Mouse (Mus musculus) forebrain, embryonic 15.5 days (tissue): ENCODE measurements at regions not wholly inside any gene's neighbourhood (a gene's known extent, or its start where the extent isn't known, plus 50 kb on each side); places are given as distances from the start of the nearest gene placed in this dataset.
"Not testable (repeated sequence)": the region's sequence is repeated elsewhere in the genome, so short reads cannot be mapped to it uniquely, and the experiment has no call there.

Experiments
- ATAC-seq: fragments of 200-750 bp; cut with Nextera tagmentation; replicated peaks from 2 replicates; pipeline ENCODE4 v1.8.0; 2017; ENCODE audit warnings: mild to moderate bottlenecking, moderate TSS enrichment, moderate library complexity
- H3K27ac ChIP-seq: fragments of 300-500 bp; sonication (generic); replicated peaks from 2 replicates; pipeline ENCODE4 v1.5.1; 2015; ENCODE audit warnings: mild to moderate bottlenecking, inconsistent platforms
- H3K27me3 ChIP-seq: fragments of 300-500 bp; sonication (generic); 2 replicates; pipeline ENCODE4 v1.6.1; 2015; ENCODE audit warnings: inconsistent platforms
- H3K36me3 ChIP-seq: fragments of 300-500 bp; sonication (generic); 2 replicates; pipeline ENCODE4 v1.6.1; 2015; ENCODE audit warnings: mild to moderate bottlenecking, inconsistent platforms
- H3K4me1 ChIP-seq: fragments of 300-500 bp; sonication (generic); 2 replicates; pipeline ENCODE4 v1.6.1; 2015; ENCODE audit warnings: inconsistent platforms
- H3K4me2 ChIP-seq: fragments of 300-500 bp; sonication (generic); replicated peaks from 2 replicates; pipeline ENCODE4 v1.6.1; 2015; ENCODE audit warnings: mild to moderate bottlenecking, inconsistent platforms
- H3K4me3 ChIP-seq: fragments of 300-500 bp; sonication (generic); 2 replicates; pipeline ENCODE4 v1.5.1; 2015; ENCODE audit warnings: mild to moderate bottlenecking, inconsistent platforms
- H3K9ac ChIP-seq: fragments of 300-500 bp; sonication (generic); replicated peaks from 2 replicates; pipeline ENCODE4 v1.6.1; 2015; ENCODE audit warnings: mild to moderate bottlenecking, inconsistent platforms
- H3K9me3 ChIP-seq: fragments of 300-500 bp; sonication (generic); 2 replicates; pipeline ENCODE4 v1.6.1; 2016; ENCODE audit warnings: inconsistent platforms
- WGBS: fragments of 180-500 bp; shearing (Covaris S2); methylation state at CpG from one replicate; pipeline ENCODE4 v1.1.7; 2015; ENCODE audit warnings: mixed read lengths; 5-methylcytosine and 5-hydroxymethylcytosine counted together

DNA sequence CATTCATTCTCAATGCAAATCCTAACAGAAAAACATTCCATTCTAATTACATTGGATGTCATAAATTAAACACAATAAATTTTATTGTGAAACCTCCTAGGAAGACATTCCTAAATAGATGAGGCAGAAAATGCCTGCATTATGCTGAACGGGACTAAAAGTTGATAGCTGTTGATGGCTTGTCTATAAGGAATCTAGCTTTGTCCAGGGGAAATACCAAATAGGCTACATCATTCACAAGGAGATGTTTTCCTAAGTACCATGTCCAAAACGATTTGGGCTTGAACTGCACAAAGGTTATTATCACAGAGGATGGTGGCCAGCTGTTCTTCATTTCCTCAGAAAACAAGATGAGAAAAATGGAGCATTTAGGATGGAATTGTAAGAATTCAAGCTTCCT is 494.5 kb upstream of the Gm9747 start:
- H3K9ac ChIP-seq, result no peak overlapping the region

DNA sequence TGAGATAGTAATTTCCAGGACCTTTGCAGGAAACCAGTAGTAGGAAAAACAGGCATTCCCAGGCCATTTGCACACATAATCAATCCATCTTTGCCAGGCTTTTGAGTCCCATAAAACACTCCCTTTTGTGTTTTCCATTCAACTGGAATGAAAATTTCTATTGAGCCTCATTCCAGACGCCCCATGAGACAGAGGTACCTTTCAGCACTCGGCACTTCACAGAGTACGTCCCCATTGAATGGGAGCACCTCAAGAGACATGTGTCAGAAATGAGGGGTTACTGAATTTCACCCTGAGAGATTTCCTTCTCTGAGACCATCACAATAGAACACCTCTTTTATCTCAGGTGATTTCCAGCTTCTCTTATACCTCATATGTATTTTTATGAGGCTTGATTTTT is 493.5 kb upstream of the Gm9747 start:
- no peaks in the 10 kb centered on the region for H3K36me3 ChIP-seq
- no peak overlapping the region for H3K4me2 ChIP-seq
- no peak for ATAC-seq
- H3K4me3 ChIP-seq, result no peak overlapping the region
- H3K9me3 ChIP-seq, result no peaks in the 10 kb centered on the region
- no peaks in the 10 kb centered on the region for H3K27me3 ChIP-seq
- H3K4me1 ChIP-seq, result peaks cover 10% of the 10 kb centered on the region
- 9% methylated on average over 3 of the region's 3 CpGs for WGBS
- no peak overlapping the region for H3K9ac ChIP-seq
- no peak overlapping the region for H3K27ac ChIP-seq

More for the DNA sequence above, 494.5 kb upstream of the Gm9747 start:
- Histone ChIP-seq H3K4me3 (no peak overlapping the region), H3K9me3 (no peaks in the 10 kb centered on the region), H3K27me3 (no peaks in the 10 kb centered on the region), H3K27ac (no peak overlapping the region), H3K4me1 (peaks cover 7% of the 10 kb centered on the region; the same call in 1 of the 2 replicates), H3K36me3 (no peaks in the 10 kb centered on the region), H3K4me2 (no peak overlapping the region)
- WGBS, result 15% methylated on average over 2 of the region's 2 CpGs
- no peak for ATAC-seq

DNA sequence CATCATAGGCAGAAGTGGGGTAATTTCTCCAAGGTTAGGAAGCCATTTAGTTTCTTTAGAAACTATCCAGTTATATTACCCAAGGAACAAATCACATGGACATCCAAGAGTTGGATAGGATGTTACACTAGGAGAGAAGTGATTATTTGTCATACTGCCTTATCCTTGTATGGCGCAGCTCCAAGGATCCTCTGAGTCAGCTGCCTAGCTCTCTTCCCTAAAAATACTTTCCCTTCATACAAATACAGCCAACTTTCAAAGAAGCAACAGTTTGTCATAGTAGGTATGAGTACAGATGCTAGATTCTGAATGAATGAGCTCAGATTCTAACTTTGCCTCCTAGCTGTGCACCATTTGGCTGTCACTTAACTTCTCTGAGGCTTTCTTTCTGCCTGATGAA is 492.9 kb upstream of the Gm9747 start:
- H3K27ac ChIP-seq, result no peak overlapping the region
- 87% methylated on average over 1 of the region's 1 CpGs for WGBS
- H3K4me2 ChIP-seq, result no peak overlapping the region

DNA sequence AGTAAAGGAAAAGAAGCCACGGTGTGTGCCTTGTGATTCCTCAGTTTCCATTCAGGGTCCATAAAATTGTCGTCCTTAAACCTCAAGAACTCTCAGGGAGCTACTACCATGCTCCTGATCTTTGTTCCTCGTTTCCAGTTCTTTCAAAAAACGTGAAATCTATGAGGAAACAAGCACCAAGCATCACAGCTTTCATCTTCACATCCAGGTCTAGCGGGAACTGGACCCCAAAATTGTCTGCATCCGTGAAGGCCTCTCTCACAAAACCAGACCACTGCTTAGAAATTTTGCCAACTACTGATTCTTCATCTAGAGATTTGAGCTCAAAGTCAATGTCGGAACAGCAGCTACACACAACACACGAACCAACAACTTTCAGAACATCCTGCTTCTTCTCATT is 491.0 kb upstream of the Gm9747 start:
- not testable (repeated sequence) for H3K9me3 ChIP-seq, H3K27me3 ChIP-seq, H3K4me3 ChIP-seq, H3K27ac ChIP-seq, ATAC-seq, H3K36me3 ChIP-seq, H3K4me2 ChIP-seq, H3K9ac ChIP-seq
- peaks cover 16% of the 10 kb centered on the region for H3K4me1 ChIP-seq
- WGBS, result 86% methylated on average over 8 of the region's 8 CpGs

More for the DNA sequence above, 492.9 kb upstream of the Gm9747 start:
- peaks cover 16% of the 10 kb centered on the region for H3K4me1 ChIP-seq
- no peaks in the 10 kb centered on the region for H3K36me3 ChIP-seq
- no peaks in the 10 kb centered on the region for H3K9me3 ChIP-seq
- ATAC-seq, result no peak
- H3K9ac ChIP-seq, result no peak overlapping the region
- H3K4me3 ChIP-seq, result no peak overlapping the region
- no peaks in the 10 kb centered on the region for H3K27me3 ChIP-seq

DNA sequence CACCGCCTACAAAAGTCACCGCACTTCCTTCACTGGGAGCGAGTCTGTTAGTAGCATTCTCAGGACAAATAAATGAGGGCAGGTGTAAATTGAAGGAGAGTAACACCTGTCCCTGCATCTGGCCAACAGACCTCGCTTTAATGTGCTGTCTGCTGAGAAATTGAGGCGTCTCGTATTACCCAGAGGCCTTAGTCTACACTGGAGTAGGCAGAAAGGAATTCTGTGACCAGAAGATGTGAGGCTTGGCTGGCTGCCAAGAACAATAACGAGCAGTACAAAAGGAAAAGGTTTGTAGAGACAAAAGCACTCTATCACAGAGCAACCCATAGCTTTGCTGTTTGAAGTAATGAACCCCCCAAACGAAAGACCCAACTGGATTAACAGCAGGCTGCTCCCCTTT is 488.4 kb upstream of the Gm9747 start:
- Histone ChIP-seq H3K36me3 (no peaks in the 10 kb centered on the region), H3K4me1 (peaks cover 9% of the 10 kb centered on the region), H3K27ac (peak overlapping the region; percentile 39; the same call in 1 of the 2 replicates), H3K4me3 (no peak overlapping the region), H3K27me3 (no peaks in the 10 kb centered on the region), H3K9me3 (no peaks in the 10 kb centered on the region), H3K4me2 (no peak overlapping the region), H3K9ac (no peak overlapping the region)
- WGBS, result 15% methylated on average over 8 of the region's 8 CpGs
- peak; percentile 85 for ATAC-seq

DNA sequence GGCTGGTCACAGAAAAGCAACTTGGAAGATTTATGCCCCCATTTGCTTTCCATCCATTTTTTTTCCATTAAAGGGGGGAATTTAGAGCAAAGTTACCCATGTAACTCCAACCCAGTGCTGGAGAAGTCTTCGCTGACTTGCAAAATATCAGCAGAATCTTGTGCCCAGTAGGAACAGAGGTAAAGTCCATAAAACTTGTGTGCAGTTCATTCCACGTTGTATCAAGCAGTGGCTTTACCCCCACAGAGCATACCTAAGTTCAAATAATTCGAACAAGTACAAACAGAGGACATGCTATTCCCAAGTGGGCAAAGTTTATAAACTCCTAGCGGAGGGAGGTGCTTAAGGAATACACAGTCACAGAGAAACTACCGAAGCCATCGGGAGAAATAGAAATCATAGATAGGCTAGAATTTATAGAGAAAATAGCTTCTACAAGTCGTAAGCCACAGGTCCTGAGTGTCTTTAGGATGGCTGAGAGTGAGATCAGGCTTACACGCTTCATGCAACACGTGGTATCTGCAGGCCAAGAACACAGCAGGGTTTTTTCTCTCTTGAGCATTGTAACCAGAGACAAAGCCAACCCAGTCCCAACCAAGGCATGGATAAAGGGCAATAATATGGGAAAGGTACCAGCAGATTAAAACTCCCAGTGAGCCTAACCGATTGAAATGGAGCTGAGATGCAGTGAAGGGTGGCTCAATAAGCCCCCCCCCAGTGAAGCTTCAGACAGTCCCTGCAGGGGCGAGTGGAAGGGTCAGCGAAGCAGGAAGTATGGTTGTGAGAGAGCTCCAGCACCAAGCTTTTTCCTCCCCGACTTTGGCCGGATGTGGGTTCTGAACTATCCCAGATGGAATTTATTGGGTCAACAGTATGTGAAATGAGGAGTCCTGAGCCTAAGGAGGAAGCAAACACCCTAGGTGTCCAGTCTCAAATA is 487.6 kb upstream of the Gm9747 start:
- 75% methylated on average over 14 of the region's 14 CpGs for WGBS
- ATAC-seq, result no peak
- Histone ChIP-seq H3K9ac (no peak overlapping the region), H3K4me2 (no peak overlapping the region), H3K9me3 (no peaks in the 10 kb centered on the region), H3K27me3 (no peaks in the 10 kb centered on the region), H3K36me3 (no peaks in the 10 kb centered on the region), H3K4me1 (peaks cover 9% of the 10 kb centered on the region), H3K27ac (peak overlapping the region; percentile 39; the same call in 1 of the 2 replicates), H3K4me3 (no peak overlapping the region)

DNA sequence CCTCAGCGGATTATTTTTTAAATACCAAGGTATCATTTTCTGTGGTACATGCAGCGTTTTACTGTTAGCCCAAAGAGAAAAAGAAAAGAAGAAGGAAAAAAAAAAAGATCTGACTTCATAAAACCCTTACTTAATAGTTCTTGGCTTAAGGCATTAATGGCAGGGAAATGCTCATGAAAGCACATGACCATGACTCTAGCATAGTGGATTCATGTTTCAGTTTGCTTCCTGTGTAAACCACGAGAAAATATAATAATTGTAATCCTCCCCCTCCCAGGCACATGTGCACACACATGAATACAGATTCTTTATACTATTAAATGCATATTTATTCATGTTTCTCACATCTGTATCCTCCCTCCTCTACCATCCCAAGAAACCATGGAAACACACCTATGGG is 486.9 kb upstream of the Gm9747 start:
- Histone ChIP-seq H3K27me3 (no peaks in the 10 kb centered on the region), H3K4me1 (peaks cover 9% of the 10 kb centered on the region), H3K27ac (no peak overlapping the region), H3K4me3 (no peak overlapping the region), H3K9me3 (no peaks in the 10 kb centered on the region), H3K9ac (no peak overlapping the region), H3K4me2 (no peak overlapping the region), H3K36me3 (no peaks in the 10 kb centered on the region)
- no peak for ATAC-seq
- 82% methylated on average over 3 of the region's 3 CpGs for WGBS

DNA sequence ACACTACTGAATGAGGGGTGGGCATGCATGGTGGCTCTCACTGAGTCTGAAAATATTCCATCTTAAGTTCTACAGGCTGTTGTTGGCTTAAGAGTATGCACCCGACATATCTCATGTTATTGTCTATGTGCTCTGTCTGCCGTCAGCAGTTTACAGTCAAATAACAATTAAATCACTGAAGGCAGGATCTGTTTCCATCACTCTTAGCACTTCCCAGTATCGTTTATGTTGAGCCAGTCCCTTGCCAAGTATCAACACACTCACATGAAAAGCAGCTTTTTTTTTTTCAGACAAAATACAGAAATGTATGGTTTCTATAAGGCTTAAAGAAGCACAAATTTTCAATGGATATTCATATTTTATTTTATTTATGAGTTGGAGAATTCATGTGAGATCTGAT is 485.9 kb upstream of the Gm9747 start:
- Histone ChIP-seq H3K36me3 (no peaks in the 10 kb centered on the region), H3K4me3 (no peak overlapping the region), H3K4me2 (no peak overlapping the region), H3K27ac (no peak overlapping the region), H3K4me1 (peaks cover 9% of the 10 kb centered on the region), H3K27me3 (no peaks in the 10 kb centered on the region), H3K9ac (no peak overlapping the region), H3K9me3 (no peaks in the 10 kb centered on the region)
- WGBS, result 73% methylated on average over 3 of the region's 3 CpGs
- ATAC-seq, result no peak

DNA sequence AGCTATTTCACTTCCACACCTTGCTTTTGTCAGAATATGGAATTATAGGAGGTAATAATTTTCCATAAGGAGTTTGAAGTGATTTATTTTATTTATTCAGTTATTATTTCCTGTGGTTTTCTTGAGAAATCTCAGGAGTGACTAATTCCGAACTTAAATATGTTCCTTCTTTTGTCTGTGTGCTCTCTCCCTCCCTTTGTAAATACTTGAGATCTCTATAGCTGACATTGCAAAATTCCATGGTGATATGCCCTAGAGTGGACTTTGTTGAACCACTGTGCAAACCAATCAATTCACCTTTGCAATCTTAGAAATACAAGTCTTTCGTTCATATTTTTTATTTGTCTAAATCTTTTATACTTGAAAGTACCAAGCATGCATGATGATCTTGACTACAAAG is 478.8 kb upstream of the Gm9747 start:
- Histone ChIP-seq H3K4me1 (no peaks in the 10 kb centered on the region), H3K9ac (no peak overlapping the region), H3K27me3 (no peaks in the 10 kb centered on the region), H3K27ac (no peak overlapping the region), H3K9me3 (no peaks in the 10 kb centered on the region), H3K4me2 (no peak overlapping the region), H3K36me3 (no peaks in the 10 kb centered on the region), H3K4me3 (no peak overlapping the region)
- WGBS, result 89% methylated on average over 2 of the region's 2 CpGs
- no peak for ATAC-seq

DNA sequence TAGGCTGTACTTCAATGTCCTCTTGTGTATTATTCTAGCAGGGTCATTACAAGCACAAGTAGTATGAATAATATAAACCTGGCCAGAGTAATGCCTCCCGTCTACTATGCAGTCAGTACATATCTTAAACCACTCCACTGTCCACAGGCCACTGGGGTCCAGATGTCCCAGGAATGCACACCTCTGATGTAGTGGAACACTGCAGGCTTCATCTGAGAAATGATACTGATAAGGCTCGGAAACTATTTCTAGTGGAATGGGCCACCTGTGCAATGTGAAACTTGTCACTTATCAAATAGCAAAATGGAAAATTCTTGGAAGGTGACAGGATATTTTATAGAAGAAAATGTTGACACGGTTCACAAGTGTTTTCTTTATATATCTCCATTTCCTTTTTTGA is 477.6 kb upstream of the Gm9747 start:
- ATAC-seq, result no peak
- no peaks in the 10 kb centered on the region for H3K4me1 ChIP-seq
- 90% methylated on average over 3 of the region's 3 CpGs for WGBS
- no peak overlapping the region for H3K4me2 ChIP-seq
- H3K4me3 ChIP-seq, result no peak overlapping the region
- no peaks in the 10 kb centered on the region for H3K9me3 ChIP-seq
- H3K27me3 ChIP-seq, result no peaks in the 10 kb centered on the region
- H3K9ac ChIP-seq, result no peak overlapping the region
- H3K36me3 ChIP-seq, result no peaks in the 10 kb centered on the region
- H3K27ac ChIP-seq, result no peak overlapping the region

DNA sequence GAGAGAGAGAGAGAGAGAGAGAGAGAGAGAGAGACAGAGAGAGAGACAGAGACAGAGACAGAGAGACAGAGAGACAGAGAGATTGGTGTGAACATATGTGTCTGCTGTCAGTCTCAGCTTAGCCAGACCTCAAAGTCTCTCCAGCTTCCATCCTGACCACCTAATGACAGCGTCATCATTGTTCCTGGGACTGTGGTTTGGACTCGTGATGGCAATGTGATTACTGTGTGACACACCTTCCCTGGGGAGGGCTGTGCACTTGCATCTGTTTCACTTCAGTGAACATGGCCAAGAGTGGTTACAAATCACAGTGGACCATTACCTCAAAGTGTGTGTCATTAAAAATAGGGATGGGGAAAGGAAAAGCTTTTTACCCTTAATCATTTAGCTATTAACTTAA is 477.2 kb upstream of the Gm9747 start:
- H3K4me3 ChIP-seq, result no peak overlapping the region
- no peak overlapping the region for H3K9ac ChIP-seq
- no peaks in the 10 kb centered on the region for H3K4me1 ChIP-seq
- 83% methylated on average over 2 of the region's 2 CpGs for WGBS
- no peak for ATAC-seq
- no peaks in the 10 kb centered on the region for H3K9me3 ChIP-seq
- no peak overlapping the region for H3K27ac ChIP-seq
- no peaks in the 10 kb centered on the region for H3K36me3 ChIP-seq
- no peaks in the 10 kb centered on the region for H3K27me3 ChIP-seq
- H3K4me2 ChIP-seq, result no peak overlapping the region

DNA sequence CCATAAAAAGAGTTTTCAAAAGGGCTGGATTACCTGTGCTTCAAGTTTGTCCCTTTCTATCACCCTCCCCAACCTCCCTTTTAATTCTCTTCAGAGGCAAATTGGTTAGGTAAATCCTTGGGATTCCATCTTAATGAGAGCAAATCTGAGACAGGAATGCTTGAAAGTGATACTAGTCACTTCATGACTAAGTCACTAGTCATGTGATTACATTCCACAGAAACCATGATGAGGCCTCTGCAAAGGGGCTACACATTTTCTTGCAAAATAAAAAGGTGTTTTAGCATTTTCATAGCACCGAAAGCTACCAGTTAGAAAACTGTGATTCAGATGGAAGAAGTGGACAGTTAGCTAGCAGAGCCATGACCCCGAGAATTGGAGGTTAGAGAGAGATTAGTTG is 473.0 kb upstream of the Gm9747 start:
- 92% methylated on average over 2 of the region's 2 CpGs for WGBS
- Histone ChIP-seq H3K27me3 (no peaks in the 10 kb centered on the region), H3K9ac (no peak overlapping the region), H3K4me3 (no peak overlapping the region), H3K36me3 (no peaks in the 10 kb centered on the region), H3K4me1 (no peaks in the 10 kb centered on the region), H3K9me3 (no peaks in the 10 kb centered on the region), H3K27ac (no peak overlapping the region), H3K4me2 (no peak overlapping the region)
- ATAC-seq, result no peak

DNA sequence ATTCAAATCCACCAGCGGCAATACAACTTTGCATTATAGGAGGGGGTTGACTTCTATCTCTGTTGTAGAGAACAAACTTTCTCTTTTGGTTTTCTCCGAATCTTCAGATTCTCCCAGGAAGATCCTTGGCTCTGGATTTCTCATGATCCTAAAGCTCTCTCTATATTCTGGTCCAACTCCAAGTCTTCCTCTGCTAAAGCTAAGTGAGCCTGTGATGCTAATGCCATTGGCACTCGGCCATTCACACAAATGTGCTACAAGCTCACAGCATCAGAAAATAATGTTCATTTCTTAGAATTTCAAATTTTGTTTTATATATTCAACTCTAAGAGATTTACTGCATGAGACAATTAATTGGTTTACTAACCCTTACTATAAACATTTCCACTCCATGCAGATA is 461.2 kb upstream of the Gm9747 start:
- H3K9ac ChIP-seq, result no peak overlapping the region
- no peak overlapping the region for H3K4me3 ChIP-seq
- H3K27me3 ChIP-seq, result no peaks in the 10 kb centered on the region
- 78% methylated on average over 3 of the region's 3 CpGs for WGBS
- no peak for ATAC-seq
- H3K27ac ChIP-seq, result no peak overlapping the region
- no peaks in the 10 kb centered on the region for H3K9me3 ChIP-seq
- 0 out of 2 replicates have a peak, but pooled peaks cover 6% of the 10 kb centered on the region for H3K4me1 ChIP-seq
- no peaks in the 10 kb centered on the region for H3K36me3 ChIP-seq
- H3K4me2 ChIP-seq, result no peak overlapping the region
